ENCODE assay signal across 8 mouse cellular contexts in genomic region chr12:83763311-83764043, GRCm38 (mm10). TPM values are rescaled to one million over a fixed set of nuclear protein-coding genes. Genes with fewer than 3 reads are reported as not detected.
DNase-seq lines count a peak whose midpoint lies in the region; ATAC-seq lines count a peak whose summit lies in the region.

Papln (plus strand) TSS chr12:83763634.

- H3K4me2 ChIP-seq in heart, embryonic 15.5 days: peak within 1 kb of the TSS; percentile 91

- peak within 1 kb of the TSS; percentile 48 for H3K4me3 ChIP-seq in heart, embryonic 15.5 days

- H3K4me1 ChIP-seq in heart, embryonic 15.5 days (replicated peaks): peaks cover 20% of the 10 kb centered on the region

- 0 out of 2 replicates have a peak, but pooled peaks have one; percentile 36 for ATAC-seq in heart, embryonic 15.5 days (replicated peaks; ENCODE audit: insufficient number of reproducible peaks, insufficient read depth, low FRiP score, low read depth)
- peak; percentile 74 for ATAC-seq in megakaryocyte-erythroid progenitor cell, adult 5-6 weeks (replicated peaks; ENCODE audit: low FRiP score, low TSS enrichment, poor library complexity, severe bottlenecking)

- peak within 1 kb of the TSS; percentile 48; the same call in 1 of the 2 replicates for H3K9ac ChIP-seq in heart, embryonic 15.5 days

- H3K36me3 ChIP-seq in heart, embryonic 15.5 days: no peaks in the 10 kb centered on the region

- H3K9me3 ChIP-seq in heart, embryonic 15.5 days (replicated peaks): no peaks in the 10 kb centered on the region

- H3K27me3 ChIP-seq in heart, embryonic 15.5 days: peaks cover 3% of the 10 kb centered on the region; the same call in 1 of the 2 replicates

- DNase-seq in left cerebral cortex, postnatal 10 days (ENCODE audit: extremely low spot score in 1 of 2, low spot score in 2 of 2): peak in 1 of 2 experiments; percentile 72
- no peak for DNase-seq in left cerebral cortex, postnatal 36 days (ENCODE audit: low spot score in 2 of 2)
- peak; percentile 42 for DNase-seq in adrenal gland, postnatal 25 days
- DNase-seq in kidney, postnatal 14 days: peak; percentile 72
- no peak for DNase-seq in frontal cortex, postnatal 36 days (ENCODE audit: low spot score in 2 of 2)
- no peak for DNase-seq in gastrocnemius, postnatal 25 days

- WGBS in heart, embryonic 15.5 days: 7% methylated on average over 28 of the region's 31 CpGs

- H3K27ac ChIP-seq in heart, embryonic 15.5 days: no peak within 1 kb of the TSS

- intact Hi-C loops in left cerebral cortex, postnatal 10 days (cut with DNase I): no loop called here
- intact Hi-C loops in left cerebral cortex, postnatal 36 days (cut with DNase I): no loop called here

RNA-seq across cellular contexts. Expression of gene Papln, which starts in this region (rescaled TPM):
- total RNA-seq in left cerebral cortex, postnatal 10 days (2021): 10 to 100 TPM; 23.1 to 26.2 TPM
- total RNA-seq in left cerebral cortex, postnatal 36 days (2021): 10 to 100 TPM in 1 of 2 experiments, 1 to 10 TPM in 1; 7.4 to 11.5 TPM
- 1.4 and 2.0 TPM in 2 replicates for total RNA-seq in adrenal gland, postnatal 25 days (2021)
- polyA plus RNA-seq in heart, embryonic 15.5 days (2015; fragmentation: Nextera tagmentation; extraction: Ambion mirVana): 0.69 and 1.0 TPM in 2 replicates
- total RNA-seq in megakaryocyte-erythroid progenitor cell, adult 5-6 weeks (2014; fragmentation: Nextera tagmentation): not detected in 2 replicates
- not detected in 2 replicates for total RNA-seq in megakaryocyte-erythroid progenitor cell, adult 5-6 weeks (2017)
- 1 to 10 TPM; 1.7 to 2.1 TPM for total RNA-seq in gastrocnemius, postnatal 25 days (2021)

Comparison
In these comparisons a context has a peak if more than half of its experiments do, and no peak if none do; other contexts are left out.
1. Peak in ATAC-seq in megakaryocyte-erythroid progenitor cell, adult 5-6 weeks; RNA of the gene not detected or under 1 TPM.
2. DNase-seq: peak in adrenal gland, postnatal 25 days (single experiment) and kidney, postnatal 14 days (single experiment); none in left cerebral cortex, postnatal 36 days (0 of 2), frontal cortex, postnatal 36 days (0 of 2) and gastrocnemius, postnatal 25 days (single experiment).